Mouse (Mus musculus): Measurements from ENCODE around the gene Sntg2. TPM values are rescaled to one million over a fixed set of nuclear protein-coding genes. Genes with fewer than 3 reads are reported as not detected.

Sntg2 gene
- polyA plus RNA-seq, 1 experiment: not detected

DNA sequence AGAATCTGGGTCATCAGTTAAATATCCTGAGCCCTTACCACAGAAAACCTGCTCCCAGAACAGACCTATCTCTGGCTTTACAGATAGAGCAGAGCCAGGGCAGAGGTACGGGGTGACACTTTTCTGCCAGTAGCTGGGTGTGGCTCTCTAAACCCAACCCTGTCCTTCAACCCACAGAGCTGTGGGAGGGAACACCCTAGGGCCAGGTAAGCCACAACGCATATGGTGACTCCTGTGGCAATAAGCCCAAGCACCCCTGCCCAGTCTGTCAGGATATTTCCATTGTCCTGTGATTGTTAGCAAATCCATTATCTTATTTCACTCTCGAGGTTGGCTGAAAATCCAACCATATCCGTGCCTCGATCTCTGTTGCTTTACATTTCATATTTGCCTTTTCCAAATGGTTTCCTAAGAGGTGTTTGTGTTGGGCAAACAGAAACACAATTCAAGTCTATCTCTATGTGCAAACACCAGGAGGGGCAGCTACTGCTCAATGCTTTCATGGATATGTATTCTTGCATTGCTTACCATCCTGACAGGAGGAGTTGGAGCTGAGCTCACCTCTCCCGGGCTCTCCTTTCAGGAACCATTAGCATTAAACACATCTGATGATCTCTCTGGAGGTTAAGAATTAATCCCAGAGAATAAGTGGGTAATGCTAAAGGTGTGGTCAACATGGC is 156.3 kb downstream of the Sntg2 start:
- no peak overlapping the region for H3K4me3 ChIP-seq (ENCODE audit: insufficient read depth, low read length)
- no peaks in the 10 kb centered on the region for H3K4me1 ChIP-seq (ENCODE audit: control insufficient read depth, insufficient read depth, low read length)
- no peak overlapping the region for H3K27ac ChIP-seq (ENCODE audit: insufficient read depth, low read depth, low read length)
- TF ChIP-seq POLR2A (IDR thresholded peaks at IDR 0.05; ENCODE audit: borderline replicate concordance, low read depth, low read length) (no peak), CTCF (IDR thresholded peaks at IDR 0.05; ENCODE audit: low read depth, low read length) (no peak)

GRCm38 (mm10) chr12:30214761-30215160 is 158.4 kb downstream of the Sntg2 start:
- Histone ChIP-seq H3K27ac (ENCODE audit: insufficient read depth, low read depth, low read length) (no peak overlapping the region), H3K4me3 (ENCODE audit: insufficient read depth, low read length) (no peak overlapping the region), H3K4me1 (ENCODE audit: control insufficient read depth, insufficient read depth, low read length) (no peaks in the 10 kb centered on the region)
- TF ChIP-seq CTCF (IDR thresholded peaks at IDR 0.05; ENCODE audit: low read depth, low read length) (no peak), POLR2A (IDR thresholded peaks at IDR 0.05; ENCODE audit: borderline replicate concordance, low read depth, low read length) (no peak)

GRCm38 (mm10) chr12:30210388-30210787 is 162.8 kb downstream of the Sntg2 start:
- Histone ChIP-seq H3K4me3 (ENCODE audit: insufficient read depth, low read length) (no peak overlapping the region), H3K27ac (ENCODE audit: insufficient read depth, low read depth, low read length) (no peak overlapping the region), H3K4me1 (ENCODE audit: control insufficient read depth, insufficient read depth, low read length) (no peaks in the 10 kb centered on the region)
- TF ChIP-seq CTCF (IDR thresholded peaks at IDR 0.05; ENCODE audit: low read depth, low read length) (no peak), POLR2A (IDR thresholded peaks at IDR 0.05; ENCODE audit: borderline replicate concordance, low read depth, low read length) (no peak)

DNA sequence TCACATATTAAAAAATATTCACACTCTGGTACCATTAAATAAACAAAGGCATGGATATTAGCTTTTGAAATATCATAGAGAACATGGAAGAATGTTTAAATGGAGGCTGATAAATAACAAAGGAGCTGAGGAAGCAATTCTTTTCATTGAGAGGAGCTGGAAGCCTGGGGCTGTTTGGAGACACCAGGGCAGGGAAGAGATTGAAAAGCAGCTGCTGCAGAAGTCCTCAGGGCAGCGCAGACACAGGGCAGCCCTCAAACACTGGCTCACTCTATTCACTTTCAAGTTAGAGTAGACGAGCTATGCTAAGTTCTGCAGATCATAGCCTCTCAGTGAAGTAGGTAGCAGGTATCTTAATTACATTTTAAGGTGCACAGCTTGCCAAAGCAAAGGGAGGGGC is 164.6 kb downstream of the Sntg2 start:
- TF ChIP-seq POLR2A (IDR thresholded peaks at IDR 0.05; ENCODE audit: borderline replicate concordance, low read depth, low read length) (no peak), CTCF (IDR thresholded peaks at IDR 0.05; ENCODE audit: low read depth, low read length) (no peak)
- Histone ChIP-seq H3K27ac (ENCODE audit: insufficient read depth, low read depth, low read length) (no peak overlapping the region), H3K4me3 (ENCODE audit: insufficient read depth, low read length) (no peak overlapping the region), H3K4me1 (ENCODE audit: control insufficient read depth, insufficient read depth, low read length) (no peaks in the 10 kb centered on the region)

- TF ChIP-seq CTCF (IDR thresholded peaks at IDR 0.05; ENCODE audit: low read depth, low read length): no peak
- no peak for TF ChIP-seq POLR2A (IDR thresholded peaks at IDR 0.05; ENCODE audit: borderline replicate concordance, low read depth, low read length)
- no peak overlapping the region for H3K4me3 ChIP-seq (ENCODE audit: insufficient read depth, low read length)
- H3K4me1 ChIP-seq (ENCODE audit: control insufficient read depth, insufficient read depth, low read length): no peaks in the 10 kb centered on the region
- H3K27ac ChIP-seq (ENCODE audit: insufficient read depth, low read depth, low read length): no peak overlapping the region
Observed at GRCm38 (mm10) chr12:30208087-30208486, 165.1 kb downstream of the Sntg2 start.

DNA sequence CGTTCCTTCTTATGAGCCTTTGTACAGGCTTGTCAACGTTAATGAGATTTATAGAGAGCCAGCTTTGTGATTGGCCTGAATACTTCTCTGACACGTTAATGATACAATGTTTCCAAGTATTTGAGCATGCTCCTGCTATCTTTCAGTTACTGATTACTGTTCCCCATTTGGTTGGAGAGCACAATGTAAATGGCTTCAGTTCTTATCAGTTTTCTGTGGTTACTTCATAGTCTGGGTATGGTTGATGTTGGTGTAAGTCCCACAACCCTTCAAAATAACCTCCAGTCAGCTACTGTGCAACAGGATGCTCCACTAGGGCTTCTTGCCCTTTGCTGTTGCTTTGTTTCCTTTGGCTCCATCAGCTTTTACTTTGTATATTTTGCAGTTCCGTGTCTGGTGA is 168.7 kb downstream of the Sntg2 start:
- Histone ChIP-seq H3K4me3 (ENCODE audit: insufficient read depth, low read length) (no peak overlapping the region), H3K27ac (ENCODE audit: insufficient read depth, low read depth, low read length) (no peak overlapping the region), H3K4me1 (ENCODE audit: control insufficient read depth, insufficient read depth, low read length) (no peaks in the 10 kb centered on the region)
- no peak for TF ChIP-seq POLR2A (IDR thresholded peaks at IDR 0.05; ENCODE audit: borderline replicate concordance, low read depth, low read length)
- no peak for TF ChIP-seq CTCF (IDR thresholded peaks at IDR 0.05; ENCODE audit: low read depth, low read length)

DNA sequence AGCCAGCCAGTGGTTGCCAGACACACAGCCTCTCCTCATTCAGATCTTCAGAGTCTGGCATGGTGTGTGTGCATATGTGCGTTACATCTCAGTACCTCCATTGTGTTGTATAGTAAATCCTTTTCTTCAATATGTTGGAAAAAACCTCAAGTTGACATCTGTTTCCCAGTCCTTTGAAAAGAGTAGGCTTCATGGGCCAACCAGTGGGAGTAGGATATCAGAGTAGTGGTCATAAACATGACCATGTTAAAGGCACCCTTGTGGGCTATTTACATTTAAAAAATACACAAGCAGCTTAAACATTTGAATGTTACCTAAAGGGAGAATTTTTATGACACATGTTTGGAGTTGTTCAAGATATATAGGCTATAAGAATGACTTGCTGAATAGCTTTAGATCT is 170.4 kb downstream of the Sntg2 start:
- Histone ChIP-seq H3K4me3 (ENCODE audit: insufficient read depth, low read length) (no peak overlapping the region), H3K27ac (ENCODE audit: insufficient read depth, low read depth, low read length) (no peak overlapping the region), H3K4me1 (ENCODE audit: control insufficient read depth, insufficient read depth, low read length) (no peaks in the 10 kb centered on the region)
- TF ChIP-seq CTCF (IDR thresholded peaks at IDR 0.05; ENCODE audit: low read depth, low read length) (no peak), POLR2A (IDR thresholded peaks at IDR 0.05; ENCODE audit: borderline replicate concordance, low read depth, low read length) (no peak)

DNA sequence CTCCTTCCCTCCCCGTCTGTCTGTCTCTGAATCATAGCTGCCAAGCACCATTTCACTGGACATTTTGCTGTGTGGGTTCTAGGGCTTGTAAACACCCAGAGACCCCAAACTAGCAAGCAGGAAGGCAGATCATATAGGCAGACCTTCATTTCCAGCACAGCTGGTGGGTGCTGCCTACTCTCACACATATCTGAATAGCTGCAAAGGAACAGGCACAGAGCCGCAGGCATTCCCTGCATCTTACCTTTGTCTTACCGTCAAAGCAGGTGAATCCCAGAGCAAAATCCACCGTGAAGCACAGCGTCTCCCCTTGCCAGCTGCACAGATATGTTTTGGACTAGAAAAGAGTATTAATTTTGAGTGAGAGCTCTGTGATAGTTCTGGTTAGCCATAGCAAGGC is 172.1 kb downstream of the Sntg2 start:
- no peak overlapping the region for H3K27ac ChIP-seq (ENCODE audit: insufficient read depth, low read depth, low read length)
- H3K4me1 ChIP-seq (ENCODE audit: control insufficient read depth, insufficient read depth, low read length): no peaks in the 10 kb centered on the region
- TF ChIP-seq POLR2A (IDR thresholded peaks at IDR 0.05; ENCODE audit: borderline replicate concordance, low read depth, low read length) (no peak), CTCF (IDR thresholded peaks at IDR 0.05; ENCODE audit: low read depth, low read length) (no peak)
- no peak overlapping the region for H3K4me3 ChIP-seq (ENCODE audit: insufficient read depth, low read length)

GRCm38 (mm10) chr12:30200621-30201020 is 172.6 kb downstream of the Sntg2 start:
- H3K4me1 ChIP-seq (ENCODE audit: control insufficient read depth, insufficient read depth, low read length): no peaks in the 10 kb centered on the region
- TF ChIP-seq CTCF (IDR thresholded peaks at IDR 0.05; ENCODE audit: low read depth, low read length) (no peak), POLR2A (IDR thresholded peaks at IDR 0.05; ENCODE audit: borderline replicate concordance, low read depth, low read length) (no peak)
- no peak overlapping the region for H3K4me3 ChIP-seq (ENCODE audit: insufficient read depth, low read length)
- H3K27ac ChIP-seq (ENCODE audit: insufficient read depth, low read depth, low read length): no peak overlapping the region

DNA sequence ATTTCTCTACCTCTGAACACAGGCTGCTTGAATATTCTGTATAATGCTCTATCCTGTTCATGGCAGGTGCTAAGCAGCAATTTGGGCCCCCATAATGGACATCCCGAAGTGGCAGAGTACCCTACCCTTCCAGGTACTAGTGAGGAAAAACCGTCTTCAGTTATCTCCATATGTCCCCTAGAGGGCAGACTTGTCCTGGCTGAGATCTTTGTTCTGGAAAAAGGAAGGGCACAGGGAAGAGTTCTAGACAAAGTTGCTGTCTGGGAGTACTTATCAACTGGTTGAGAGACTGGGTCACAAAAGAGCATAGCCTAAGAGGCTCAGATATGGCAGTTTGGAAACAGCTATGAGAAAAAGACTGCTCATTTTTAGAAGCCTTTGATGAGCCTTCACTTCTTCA is 173.4 kb downstream of the Sntg2 start:
- H3K4me1 ChIP-seq (ENCODE audit: control insufficient read depth, insufficient read depth, low read length): no peaks in the 10 kb centered on the region
- H3K4me3 ChIP-seq (ENCODE audit: insufficient read depth, low read length): no peak overlapping the region
- H3K27ac ChIP-seq (ENCODE audit: insufficient read depth, low read depth, low read length): no peak overlapping the region
- TF ChIP-seq CTCF (IDR thresholded peaks at IDR 0.05; ENCODE audit: low read depth, low read length): no peak
- no peak for TF ChIP-seq POLR2A (IDR thresholded peaks at IDR 0.05; ENCODE audit: borderline replicate concordance, low read depth, low read length)

Measured in bone marrow macrophage, adult 2 months (primary cell).